Mouse (Mus musculus): Measurements from ENCODE around the gene Armc2. TPM values are rescaled to one million over a fixed set of nuclear protein-coding genes. Genes with fewer than 3 reads are reported as not detected.

Gene Armc2
- polyA plus RNA-seq, 1 experiment from 2014 or later = 0.06 TPM

DNA sequence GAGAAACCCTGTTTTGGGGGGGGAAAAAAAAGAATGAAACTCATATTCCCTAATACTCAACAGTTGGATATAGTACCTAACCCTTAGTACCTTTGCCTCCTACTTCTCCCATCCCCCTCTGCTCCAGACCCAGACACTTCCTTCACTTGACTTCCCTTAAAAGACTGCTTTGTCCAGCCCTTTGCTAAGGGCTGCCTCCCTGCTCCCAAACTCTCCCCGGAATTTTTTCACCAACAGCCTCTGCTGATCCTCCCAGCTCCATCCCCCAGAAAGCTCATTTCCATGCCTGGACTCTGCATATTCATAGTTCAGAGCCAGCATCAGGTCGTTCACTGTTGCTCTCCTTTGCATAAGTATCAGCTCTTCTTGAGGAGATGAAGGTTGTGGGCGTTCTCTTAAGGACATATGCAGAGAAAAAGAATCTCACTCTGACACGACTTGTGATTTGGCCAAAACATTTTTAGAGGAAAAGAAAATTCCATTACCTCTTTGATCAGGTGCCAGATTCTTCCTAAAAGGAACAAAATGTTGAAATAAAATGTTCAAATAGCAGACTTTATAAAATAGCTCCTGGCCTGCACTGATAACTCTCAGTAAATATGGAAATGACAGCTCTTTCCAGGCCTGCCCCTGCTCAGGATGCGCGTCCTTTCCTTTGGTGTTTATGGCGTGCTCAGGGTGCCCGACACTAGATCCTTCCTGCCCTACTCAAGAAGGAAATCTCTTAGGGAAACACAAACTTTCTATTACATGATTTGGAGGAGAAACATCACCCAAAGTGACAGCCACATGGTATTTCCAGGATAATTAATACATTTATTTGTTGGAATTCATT is 134.3 kb downstream of the Armc2 start:
- H3K4me3 ChIP-seq (replicated peaks) = no peak overlapping the region
- H3K9me3 ChIP-seq (replicated peaks) = no peaks in the 10 kb centered on the region
- H3K27ac ChIP-seq (replicated peaks) = no peak overlapping the region
- H3K9ac ChIP-seq = no peak overlapping the region
- 60% methylated on average over 8 of the region's 8 CpGs for WGBS (ENCODE audit: insufficient replicate concordance)
- no peaks in the 10 kb centered on the region for H3K27me3 ChIP-seq
- no peak overlapping the region for H3K4me2 ChIP-seq
- H3K4me1 ChIP-seq (replicated peaks) = peaks cover 30% of the 10 kb centered on the region
- H3K36me3 ChIP-seq (replicated peaks) = no peaks in the 10 kb centered on the region
- no peak for ATAC-seq (ENCODE audit: insufficient read depth)

DNA sequence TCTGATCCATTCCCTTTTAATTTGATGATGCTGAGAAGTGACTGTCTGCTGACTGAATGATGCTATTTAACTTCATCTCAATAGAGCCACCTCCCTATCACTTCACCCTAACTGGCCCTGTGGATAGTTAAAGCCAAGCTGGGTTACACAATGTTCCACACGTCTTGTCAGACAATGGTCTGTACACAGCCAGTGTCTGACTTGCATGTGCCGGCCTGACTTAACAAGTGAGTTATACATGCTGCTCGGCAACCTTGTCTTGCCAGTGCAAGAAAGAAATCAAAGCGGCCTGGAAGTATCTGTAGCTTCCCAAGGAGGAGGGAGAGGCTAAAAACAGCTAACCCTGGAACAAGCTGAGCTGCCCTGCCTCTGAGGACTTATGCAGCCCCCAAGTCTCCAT is 136.8 kb downstream of the Armc2 start:
- H3K27me3 ChIP-seq = no peaks in the 10 kb centered on the region
- ATAC-seq (ENCODE audit: insufficient read depth) = no peak
- H3K9me3 ChIP-seq (replicated peaks) = no peaks in the 10 kb centered on the region
- H3K4me3 ChIP-seq (replicated peaks) = no peak overlapping the region
- no peak overlapping the region for H3K9ac ChIP-seq
- WGBS (ENCODE audit: insufficient replicate concordance) = 77% methylated on average over 4 of the region's 4 CpGs
- H3K4me1 ChIP-seq (replicated peaks) = peaks cover 15% of the 10 kb centered on the region
- no peak overlapping the region for H3K4me2 ChIP-seq
- no peak overlapping the region for H3K27ac ChIP-seq (replicated peaks)
- H3K36me3 ChIP-seq (replicated peaks) = no peaks in the 10 kb centered on the region

DNA sequence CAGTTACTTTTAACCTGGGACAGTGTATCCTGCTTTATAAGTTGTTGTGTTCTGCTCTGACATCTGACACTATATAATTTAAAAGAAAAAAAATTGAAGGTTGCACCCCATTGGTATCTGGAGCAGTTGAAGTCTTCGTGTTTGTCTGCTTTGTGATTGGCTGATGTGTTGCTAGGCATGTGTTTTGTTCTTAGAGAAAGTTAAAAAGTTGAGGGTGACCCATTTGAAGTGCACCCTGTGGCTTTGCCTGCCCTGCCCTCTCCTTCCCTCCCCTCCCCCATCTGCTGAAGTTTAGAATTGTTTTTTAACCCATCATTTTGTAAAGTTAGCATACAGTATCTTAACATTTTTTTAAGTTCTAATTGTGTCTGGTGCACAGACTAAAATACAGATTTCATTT is 137.5 kb downstream of the Armc2 start:
- Histone ChIP-seq H3K27me3 (no peaks in the 10 kb centered on the region), H3K9ac (no peak overlapping the region), H3K27ac (replicated peaks) (no peak overlapping the region), H3K4me2 (no peak overlapping the region), H3K4me3 (replicated peaks) (no peak overlapping the region), H3K36me3 (replicated peaks) (no peaks in the 10 kb centered on the region), H3K4me1 (replicated peaks) (peaks cover 14% of the 10 kb centered on the region; the same call in 1 of the 2 replicates), H3K9me3 (replicated peaks) (no peaks in the 10 kb centered on the region)
- 26% methylated on average over 1 of the region's 1 CpGs for WGBS (ENCODE audit: insufficient replicate concordance)
- ATAC-seq (ENCODE audit: insufficient read depth) = no peak

DNA sequence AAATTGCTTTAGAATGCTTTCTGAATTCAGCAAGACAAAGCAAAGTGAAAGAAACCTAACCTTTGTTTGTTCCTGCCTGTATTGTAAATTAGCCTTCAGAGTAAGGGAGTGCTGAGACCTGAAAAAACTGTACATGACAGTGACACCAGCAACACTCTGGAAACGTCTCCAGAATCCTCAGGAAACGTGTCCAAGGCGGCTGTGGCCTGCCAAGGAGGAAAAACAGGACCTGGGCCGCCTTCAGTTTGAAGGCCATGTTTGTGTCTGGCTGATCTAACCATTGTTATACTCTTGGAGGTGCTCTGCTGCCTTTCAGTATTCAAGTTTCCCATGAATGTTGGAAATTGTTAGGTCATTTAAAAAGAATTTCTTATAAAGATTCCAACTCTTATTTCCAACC is 138.0 kb downstream of the Armc2 start:
- Histone ChIP-seq H3K4me3 (replicated peaks) (no peak overlapping the region), H3K9me3 (replicated peaks) (no peaks in the 10 kb centered on the region), H3K9ac (no peak overlapping the region), H3K36me3 (replicated peaks) (no peaks in the 10 kb centered on the region), H3K4me2 (no peak overlapping the region), H3K27ac (replicated peaks) (no peak overlapping the region), H3K27me3 (no peaks in the 10 kb centered on the region), H3K4me1 (replicated peaks) (peaks cover 14% of the 10 kb centered on the region; the same call in 1 of the 2 replicates)
- WGBS (ENCODE audit: insufficient replicate concordance) = 55% methylated on average over 4 of the region's 4 CpGs
- no peak for ATAC-seq (ENCODE audit: insufficient read depth)

DNA sequence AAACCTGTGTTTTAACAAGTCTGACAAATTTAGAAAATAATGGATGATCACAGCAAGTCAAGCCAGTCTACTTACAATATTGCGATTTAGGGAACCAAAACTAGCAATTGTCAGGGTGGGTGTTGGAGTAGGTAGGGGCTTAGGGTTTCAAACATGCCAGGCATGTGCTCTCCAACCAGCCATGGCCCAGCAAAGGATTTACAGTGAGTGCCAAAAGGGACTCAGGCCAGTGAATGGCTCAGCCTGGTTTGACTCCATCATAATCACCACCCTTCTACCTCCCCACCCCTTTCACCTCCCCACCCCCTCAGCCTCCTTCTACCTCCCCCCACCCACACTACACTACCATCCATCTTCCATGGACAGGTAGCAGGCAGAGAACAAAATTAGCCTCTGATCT is 138.6 kb downstream of the Armc2 start:
- no peaks in the 10 kb centered on the region for H3K9me3 ChIP-seq (replicated peaks)
- H3K27ac ChIP-seq (replicated peaks) = no peak overlapping the region
- no peak for ATAC-seq (ENCODE audit: insufficient read depth)
- no peak overlapping the region for H3K4me3 ChIP-seq (replicated peaks)
- H3K4me2 ChIP-seq = no peak overlapping the region
- H3K36me3 ChIP-seq (replicated peaks) = no peaks in the 10 kb centered on the region
- no peaks in the 10 kb centered on the region for H3K27me3 ChIP-seq
- peaks cover 14% of the 10 kb centered on the region; the same call in 1 of the 2 replicates for H3K4me1 ChIP-seq (replicated peaks)
- H3K9ac ChIP-seq = no peak overlapping the region
- 74% methylated on average over 1 of the region's 1 CpGs for WGBS (ENCODE audit: insufficient replicate concordance)

DNA sequence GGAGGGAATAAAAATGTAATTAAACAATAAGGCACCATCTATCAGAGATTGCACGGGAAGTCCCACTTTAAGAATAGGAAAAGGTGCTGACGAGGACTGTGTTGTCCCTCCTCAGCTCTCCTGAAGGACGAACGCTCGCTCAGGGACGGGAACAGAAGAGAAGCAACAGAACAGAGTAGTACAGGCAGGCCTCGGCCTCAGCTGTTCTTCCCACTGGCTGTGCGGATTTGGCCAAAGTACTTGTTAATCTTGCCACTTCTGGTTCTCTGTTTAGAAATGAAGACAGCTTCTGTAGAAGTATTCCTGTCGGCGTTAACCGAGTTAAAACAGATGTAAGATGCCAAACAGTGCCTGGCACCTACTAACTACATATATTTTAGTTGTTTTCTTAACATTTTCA is 139.9 kb downstream of the Armc2 start:
- no peaks in the 10 kb centered on the region for H3K27me3 ChIP-seq
- H3K4me3 ChIP-seq (replicated peaks) = no peak overlapping the region
- WGBS (ENCODE audit: insufficient replicate concordance) = 77% methylated on average over 11 of the region's 11 CpGs
- no peaks in the 10 kb centered on the region for H3K9me3 ChIP-seq (replicated peaks)
- no peak overlapping the region for H3K27ac ChIP-seq (replicated peaks)
- no peak for ATAC-seq (ENCODE audit: insufficient read depth)
- H3K9ac ChIP-seq = no peak overlapping the region
- peaks cover 7% of the 10 kb centered on the region; the same call in 1 of the 2 replicates for H3K4me1 ChIP-seq (replicated peaks)
- H3K4me2 ChIP-seq = no peak overlapping the region
- no peaks in the 10 kb centered on the region for H3K36me3 ChIP-seq (replicated peaks)

DNA sequence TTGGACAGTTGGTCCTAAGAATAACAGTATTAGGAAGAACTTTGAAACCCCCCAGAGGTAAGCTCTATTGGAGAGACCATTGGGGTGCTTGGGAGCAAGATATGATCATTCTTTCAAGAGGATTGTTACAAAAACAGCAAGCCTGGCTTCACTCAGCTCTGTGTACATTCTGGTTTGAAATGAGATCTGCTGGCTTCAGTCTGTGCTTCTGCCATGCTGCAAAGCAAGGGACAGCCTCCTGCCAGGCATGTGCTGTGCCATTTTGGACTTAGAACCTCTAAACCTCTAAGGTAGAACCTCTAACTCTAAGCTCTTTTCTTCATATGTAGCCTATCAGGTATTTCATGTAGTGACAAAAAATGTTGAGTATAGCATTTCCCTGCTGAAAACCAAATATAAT is 142.6 kb downstream of the Armc2 start:
- Histone ChIP-seq H3K9ac (no peak overlapping the region), H3K9me3 (replicated peaks) (no peaks in the 10 kb centered on the region), H3K36me3 (replicated peaks) (no peaks in the 10 kb centered on the region), H3K4me1 (replicated peaks) (peaks cover 7% of the 10 kb centered on the region), H3K27ac (replicated peaks) (no peak overlapping the region), H3K4me3 (replicated peaks) (no peak overlapping the region), H3K27me3 (no peaks in the 10 kb centered on the region), H3K4me2 (no peak overlapping the region)
- no peak for ATAC-seq (ENCODE audit: insufficient read depth)

DNA sequence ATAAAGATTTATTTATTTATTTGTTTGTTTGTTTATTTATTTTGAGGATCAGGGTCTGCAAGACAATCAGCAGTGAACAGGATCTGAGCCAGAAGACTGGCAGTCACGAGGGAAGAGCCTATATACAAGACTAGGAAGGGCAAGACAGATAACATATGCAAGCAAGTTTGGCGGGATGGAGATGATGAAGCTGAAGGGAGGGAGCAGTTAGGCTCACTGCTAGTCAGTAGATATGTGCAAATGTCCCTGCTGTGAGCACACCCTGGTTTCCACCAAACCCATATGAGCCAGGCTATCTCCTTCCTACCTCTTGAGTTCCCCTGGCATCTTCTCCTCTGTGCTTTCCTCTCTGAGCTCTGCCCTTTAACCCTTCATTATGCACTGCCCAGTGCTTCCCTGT is 146.7 kb downstream of the Armc2 start:
- Histone ChIP-seq H3K27ac (replicated peaks) (no peak overlapping the region), H3K9me3 (replicated peaks) (no peaks in the 10 kb centered on the region), H3K4me3 (replicated peaks) (no peak overlapping the region), H3K27me3 (no peaks in the 10 kb centered on the region), H3K4me1 (replicated peaks) (peaks cover 8% of the 10 kb centered on the region), H3K4me2 (no peak overlapping the region), H3K36me3 (replicated peaks) (no peaks in the 10 kb centered on the region), H3K9ac (no peak overlapping the region)
- peak; percentile 60 for ATAC-seq (ENCODE audit: insufficient read depth)
- 20% methylated on average over 2 of the region's 2 CpGs for WGBS (ENCODE audit: insufficient replicate concordance)

DNA sequence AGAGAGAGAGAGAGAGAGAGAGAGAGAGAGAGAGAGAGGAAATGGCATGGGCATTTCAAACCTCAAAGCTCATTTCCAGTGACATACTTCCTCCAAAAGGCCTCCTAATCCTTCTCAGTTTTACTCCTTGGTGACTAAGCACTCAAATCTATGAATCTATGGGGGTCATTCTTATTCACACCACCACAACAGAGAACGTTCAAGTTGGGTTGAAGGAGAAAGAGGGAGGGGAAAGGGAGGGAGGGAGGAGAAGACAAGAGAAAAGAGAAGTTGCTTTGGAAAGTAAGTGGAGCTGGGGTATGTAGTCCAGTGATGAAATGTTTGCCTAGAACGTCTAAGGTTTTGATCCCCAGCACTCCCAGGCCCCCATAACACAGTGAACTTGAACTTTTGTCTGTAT is 148.1 kb downstream of the Armc2 start:
- ATAC-seq (ENCODE audit: insufficient read depth) = no peak
- Histone ChIP-seq H3K4me3 (replicated peaks) (no peak overlapping the region), H3K9me3 (replicated peaks) (no peaks in the 10 kb centered on the region), H3K4me2 (no peak overlapping the region), H3K36me3 (replicated peaks) (no peaks in the 10 kb centered on the region), H3K27ac (replicated peaks) (no peak overlapping the region), H3K9ac (no peak overlapping the region), H3K27me3 (no peaks in the 10 kb centered on the region), H3K4me1 (replicated peaks) (peaks cover 8% of the 10 kb centered on the region)
- 12% methylated on average over 2 of the region's 2 CpGs for WGBS (ENCODE audit: insufficient replicate concordance)

DNA sequence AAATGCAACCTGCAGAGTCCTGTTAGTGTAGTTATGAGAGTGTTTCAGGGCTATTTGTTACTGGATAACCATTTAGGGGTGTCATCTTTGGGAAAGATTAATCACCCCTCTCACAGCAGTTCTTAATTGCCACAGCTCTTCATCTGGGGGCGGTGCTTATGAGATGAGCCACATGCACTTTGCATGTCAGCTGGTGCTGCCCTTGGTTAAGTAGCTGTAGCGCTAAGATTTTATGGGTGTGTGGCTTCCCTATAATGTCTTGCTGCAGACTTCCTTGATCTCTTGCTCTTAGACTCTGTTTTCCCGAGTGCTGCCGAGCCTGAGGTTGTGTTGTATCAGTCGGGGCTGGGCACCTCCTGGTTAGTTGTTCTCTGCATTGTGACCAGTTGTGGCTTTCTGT is 150.3 kb downstream of the Armc2 start:
- Histone ChIP-seq H3K36me3 (replicated peaks) (no peaks in the 10 kb centered on the region), H3K4me3 (replicated peaks) (no peak overlapping the region), H3K27me3 (no peaks in the 10 kb centered on the region), H3K4me2 (no peak overlapping the region), H3K9ac (no peak overlapping the region), H3K4me1 (replicated peaks) (peaks cover 11% of the 10 kb centered on the region), H3K27ac (replicated peaks) (no peak overlapping the region), H3K9me3 (replicated peaks) (no peaks in the 10 kb centered on the region)
- WGBS (ENCODE audit: insufficient replicate concordance) = 45% methylated on average over 5 of the region's 5 CpGs
- no peak for ATAC-seq (ENCODE audit: insufficient read depth)

DNA sequence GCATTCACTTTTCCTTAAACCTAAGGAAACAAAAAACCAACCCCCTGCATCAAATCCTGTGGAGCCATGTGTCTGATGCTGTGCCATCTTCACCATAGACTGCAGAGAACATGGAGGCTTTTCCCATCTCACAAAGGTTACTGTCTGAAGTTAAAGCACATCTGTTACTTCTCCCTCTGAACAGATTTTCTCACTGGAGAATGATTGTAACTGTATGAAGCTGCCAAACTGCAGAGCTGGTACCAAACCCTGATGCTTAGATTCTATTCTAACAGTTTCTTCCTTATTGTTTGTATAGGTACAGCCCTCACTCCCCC is 151.4 kb downstream of the Armc2 start:
- no peak overlapping the region for H3K9ac ChIP-seq
- no peaks in the 10 kb centered on the region for H3K27me3 ChIP-seq
- ATAC-seq (ENCODE audit: insufficient read depth) = no peak
- no peak overlapping the region for H3K27ac ChIP-seq (replicated peaks)
- no peaks in the 10 kb centered on the region for H3K36me3 ChIP-seq (replicated peaks)
- H3K4me3 ChIP-seq (replicated peaks) = no peak overlapping the region
- H3K4me2 ChIP-seq = no peak overlapping the region
- no peaks in the 10 kb centered on the region for H3K9me3 ChIP-seq (replicated peaks)
- H3K4me1 ChIP-seq (replicated peaks) = peaks cover 10% of the 10 kb centered on the region

Measured in liver, embryonic 15.5 days (tissue).